Mouse (Mus musculus) MEL (cell line): ENCODE measurements around the gene Fam102a. TPM values are rescaled to one million over a fixed set of nuclear protein-coding genes. Genes with fewer than 3 reads are reported as not detected.

Source experiments
- DNase-seq: peaks from one replicate; pipeline ENCODE4 v3.0.0; 2011; ENCODE audit warnings: low read depth, low spot score
- H3K27ac ChIP-seq: 2 replicates; pipeline ENCODE4 v1.5.1; 2012; ENCODE audit warnings: low read depth, mild to moderate bottlenecking, control low read depth, low read length, moderate library complexity; ENCODE audit not compliant: control insufficient read depth
- H3K27me3 ChIP-seq, 2 experiments: fragments of 150-350 bp in 1 of 2; sonication (generic) in 1 of 2; 2 replicates each; pipeline ENCODE4 v1.6.1; 2012; ENCODE audit warnings: low read length in 2 of 2, mild to moderate bottlenecking in 2 of 2, improper control_type of control experiment in 1 of 2, moderate library complexity in 1 of 2; ENCODE audit not compliant: insufficient read depth in 2 of 2, control insufficient read depth in 1 of 2
- H3K36me3 ChIP-seq, 2 experiments: 2 replicates each; pipeline ENCODE4 v1.6.1; 2012 to 2014; ENCODE audit warnings: low read length in 2 of 2, improper control_type of control experiment in 1 of 2, inconsistent platforms in 1 of 2, mild to moderate bottlenecking in 1 of 2; ENCODE audit not compliant: insufficient read depth in 2 of 2, control insufficient read depth in 1 of 2
- H3K4me1 ChIP-seq, 2 experiments: fragments of 150-350 bp in 1 of 2; sonication (generic) in 1 of 2; 2 replicates each; pipeline ENCODE4 v1.6.1; 2012; ENCODE audit warnings: low read length in 2 of 2, improper control_type of control experiment in 1 of 2, mild to moderate bottlenecking in 1 of 2; ENCODE audit not compliant: insufficient read depth in 2 of 2, control insufficient read depth in 1 of 2
- H3K4me3 ChIP-seq, 2 experiments: fragments of 150-350 bp in 1 of 2; sonication (generic) in 1 of 2; 2 replicates each; pipeline ENCODE4 v1.5.1; 2012; ENCODE audit warnings: low read depth in 2 of 2, low read length in 2 of 2, mild to moderate bottlenecking in 2 of 2, moderate library complexity in 2 of 2, control low read depth in 1 of 2, improper control_type of control experiment in 1 of 2; ENCODE audit not compliant: control insufficient read depth in 1 of 2, insufficient read depth in 1 of 2
- H3K79me2 ChIP-seq: 2 replicates; pipeline ENCODE4 v1.6.1; 2012; ENCODE audit warnings: mild to moderate bottlenecking, low read length, moderate library complexity; ENCODE audit not compliant: control insufficient read depth, poor library complexity, insufficient read depth
- H3K9ac ChIP-seq: 2 replicates; pipeline ENCODE4 v1.6.1; 2012; ENCODE audit warnings: low read depth, mild to moderate bottlenecking, control low read depth, low read length, moderate library complexity; ENCODE audit not compliant: control insufficient read depth, poor library complexity, severe bottlenecking
- H3K9me3 ChIP-seq: fragments of 150-350 bp; sonication (generic); replicated peaks from 2 replicates; pipeline ENCODE4 v1.6.1; 2012; ENCODE audit warnings: mild to moderate bottlenecking, low read length, improper control_type of control experiment, moderate library complexity; ENCODE audit not compliant: insufficient read depth
- BHLHE40 ChIP-seq: IDR thresholded peaks from 2 replicates; pipeline ENCODE4 v1.6.1; 2012; ENCODE audit warnings: low read depth, mild to moderate bottlenecking, inconsistent platforms, low read length, improper control_type of control experiment, borderline replicate concordance
- CHD2 ChIP-seq: IDR thresholded peaks from 2 replicates; pipeline ENCODE4 v1.6.1; 2011; ENCODE audit warnings: low read length, improper control_type of control experiment
- CTCF ChIP-seq, 3 experiments: IDR thresholded peaks in 2 of 3; conservative IDR thresholded peaks in 1 of 3; 2 replicates each; pipeline ENCODE4 v1.5.1; 2011 to 2012; ENCODE audit warnings: low read length in 3 of 3, low read depth in 2 of 3, mild to moderate bottlenecking in 2 of 3, improper control_type of control experiment in 1 of 3, inconsistent platforms in 1 of 3, mixed read lengths in 1 of 3, moderate library complexity in 1 of 3; ENCODE audit not compliant: control insufficient read depth in 1 of 3, insufficient read depth in 1 of 3, poor library complexity in 1 of 3, severe bottlenecking in 1 of 3
- GABPA ChIP-seq: IDR thresholded peaks from 2 replicates; pipeline ENCODE4 v1.6.1; 2012; ENCODE audit warnings: low read depth, mild to moderate bottlenecking, inconsistent platforms, low read length, improper control_type of control experiment, moderate library complexity
- GATA1 ChIP-seq: IDR thresholded peaks from 2 replicates; pipeline ENCODE4 v1.6.1; 2011; ENCODE audit warnings: low read depth, low read length, improper control_type of control experiment
- HCFC1 ChIP-seq: IDR thresholded peaks from 2 replicates; pipeline ENCODE4 v1.6.1; 2012; ENCODE audit warnings: low read depth, mild to moderate bottlenecking, inconsistent platforms, low read length, improper control_type of control experiment, moderate library complexity
- JUND ChIP-seq: IDR thresholded peaks from 2 replicates; pipeline ENCODE4 v1.6.1; 2011; ENCODE audit warnings: low read depth, mild to moderate bottlenecking, improper control_type of control experiment, low read length
- KAT2A ChIP-seq: conservative IDR thresholded peaks from 2 replicates; pipeline ENCODE4 v1.6.1; 2012; ENCODE audit warnings: low read depth, low read length, improper control_type of control experiment, inconsistent platforms
- MAX ChIP-seq: IDR thresholded peaks from 2 replicates; pipeline ENCODE4 v1.6.1; 2011; ENCODE audit warnings: low read length, improper control_type of control experiment
- MAZ ChIP-seq: IDR thresholded peaks from 2 replicates; pipeline ENCODE4 v1.6.1; 2012; ENCODE audit warnings: low read depth, mild to moderate bottlenecking, inconsistent platforms, low read length, improper control_type of control experiment
- MEF2A ChIP-seq: IDR thresholded peaks from 2 replicates; pipeline ENCODE4 v1.6.1; 2014; ENCODE audit warnings: low read depth, mild to moderate bottlenecking, inconsistent platforms, low read length, improper control_type of control experiment; ENCODE audit not compliant: poor library complexity, insufficient replicate concordance, severe bottlenecking; ENCODE audit errors: extremely low read depth
- MYC ChIP-seq: IDR thresholded peaks from 2 replicates; pipeline ENCODE4 v1.6.1; 2011; ENCODE audit warnings: low read depth, mild to moderate bottlenecking, low read length, improper control_type of control experiment, moderate library complexity
- NELFE ChIP-seq: IDR thresholded peaks from 2 replicates; pipeline ENCODE4 v1.6.1; 2011; ENCODE audit warnings: low read depth, low read length, improper control_type of control experiment
- NRF1 ChIP-seq: IDR thresholded peaks from 2 replicates; pipeline ENCODE4 v1.6.1; 2014; ENCODE audit warnings: low read depth, mild to moderate bottlenecking, inconsistent platforms, low read length, improper control_type of control experiment, moderate library complexity; ENCODE audit not compliant: poor library complexity, insufficient read depth, severe bottlenecking
- POLR2A ChIP-seq, 2 experiments: IDR thresholded peaks; 2 replicates each; pipeline ENCODE4 v1.6.1; 2011 to 2012; ENCODE audit warnings: low read length in 2 of 2, mild to moderate bottlenecking in 2 of 2, control low read depth in 1 of 2, improper control_type of control experiment in 1 of 2, low read depth in 1 of 2, moderate library complexity in 1 of 2; ENCODE audit not compliant: control insufficient read depth in 1 of 2, insufficient read depth in 1 of 2, poor library complexity in 1 of 2
- POLR2AphosphoS2 ChIP-seq: IDR thresholded peaks from 2 replicates; pipeline ENCODE4 v1.6.1; 2011; ENCODE audit warnings: low read length, improper control_type of control experiment
- SMC3 ChIP-seq: IDR thresholded peaks from 2 replicates; pipeline ENCODE4 v1.6.1; 2011; ENCODE audit warnings: low read depth, low read length, improper control_type of control experiment
- TAL1 ChIP-seq: IDR thresholded peaks from 2 replicates; pipeline ENCODE4 v1.6.1; 2012; ENCODE audit warnings: mild to moderate bottlenecking, inconsistent platforms, low read length, moderate library complexity, mixed read lengths
- TCF12 ChIP-seq: IDR thresholded peaks from 2 replicates; pipeline ENCODE4 v1.6.1; 2014; ENCODE audit warnings: low read depth, mild to moderate bottlenecking, inconsistent platforms, low read length, improper control_type of control experiment, moderate library complexity
- UBTF ChIP-seq: IDR thresholded peaks from 2 replicates; pipeline ENCODE4 v1.6.1; 2012; ENCODE audit warnings: low read depth, mild to moderate bottlenecking, inconsistent platforms, low read length, improper control_type of control experiment, moderate library complexity, borderline replicate concordance; ENCODE audit not compliant: insufficient read depth
- USF2 ChIP-seq, 2 experiments: IDR thresholded peaks; 2 replicates each; pipeline ENCODE4 v1.6.1; 2011 to 2012; ENCODE audit warnings: improper control_type of control experiment in 2 of 2, low read length in 2 of 2, borderline replicate concordance in 1 of 2, inconsistent platforms in 1 of 2, low read depth in 1 of 2, mild to moderate bottlenecking in 1 of 2; ENCODE audit not compliant: insufficient read depth in 1 of 2
- ZC3H11A ChIP-seq: IDR thresholded peaks from 2 replicates; pipeline ENCODE4 v1.6.1; 2012; ENCODE audit warnings: low read depth, mild to moderate bottlenecking, inconsistent platforms, low read length, improper control_type of control experiment
- ZNF384 ChIP-seq: IDR thresholded peaks from 2 replicates; pipeline ENCODE4 v1.6.1; 2012; ENCODE audit warnings: low read depth, mild to moderate bottlenecking, inconsistent platforms, low read length, improper control_type of control experiment
- polyA plus RNA-seq, 2 experiments: library from polyadenylated mRNA; stranded (reverse) in 1 of 2; unstranded in 1 of 2; fragments of >175 nt in 1 of 2; fragments of >200 nt in 1 of 2; gene quantifications; 2 replicates each; pipeline versions ENCODE4 v1.2.1 to v1.2.4; 2012; ENCODE audit warnings: low replicate concordance in 2 of 2, low read depth in 1 of 2; ENCODE audit not compliant: insufficient read length in 2 of 2, insufficient read depth in 1 of 2, missing spikeins in 1 of 2
- total RNA-seq: library from RNA; depleted of rRNA; stranded (reverse); fragments of 300-350 nt; gene quantifications from 2 replicates; pipeline ENCODE4 v1.2.3, GENCODE M21; 2012

Gene Fam102a
- total and polyA plus RNA-seq, 3 experiments, result 1.8 to 2.4 TPM; not detected in 1

DNA sequence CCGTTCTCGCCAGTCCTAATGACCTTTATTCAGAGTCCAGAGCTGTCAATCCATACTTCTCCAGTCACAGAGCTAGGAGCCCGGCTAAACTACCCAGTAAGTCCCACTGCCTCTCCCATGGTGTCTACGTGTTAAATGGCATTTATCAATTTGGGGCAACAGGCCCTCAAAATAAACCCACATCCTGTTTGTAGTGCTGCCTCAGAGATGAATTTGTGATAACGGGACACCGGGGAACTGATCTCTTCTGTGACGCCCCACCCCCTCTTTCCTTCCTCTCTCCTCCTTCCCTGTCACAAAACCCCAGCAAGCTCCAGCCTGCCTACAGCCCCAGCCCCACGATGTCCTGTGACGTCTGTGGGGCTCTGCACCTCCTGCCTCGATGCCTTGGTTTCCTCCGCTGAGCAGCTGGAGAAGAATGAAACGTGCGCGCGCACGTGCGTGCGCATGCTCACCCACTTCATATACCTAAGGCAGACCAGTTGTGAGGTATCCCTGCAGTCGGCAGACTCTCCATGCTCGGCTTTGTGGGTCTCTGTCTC lies 39.9 kb upstream of the Fam102a start (continued):
- TF ChIP-seq TCF12 (peak; percentile 94), MEF2A (peak; percentile 64; the same call in 1 of the 2 replicates)

DNA sequence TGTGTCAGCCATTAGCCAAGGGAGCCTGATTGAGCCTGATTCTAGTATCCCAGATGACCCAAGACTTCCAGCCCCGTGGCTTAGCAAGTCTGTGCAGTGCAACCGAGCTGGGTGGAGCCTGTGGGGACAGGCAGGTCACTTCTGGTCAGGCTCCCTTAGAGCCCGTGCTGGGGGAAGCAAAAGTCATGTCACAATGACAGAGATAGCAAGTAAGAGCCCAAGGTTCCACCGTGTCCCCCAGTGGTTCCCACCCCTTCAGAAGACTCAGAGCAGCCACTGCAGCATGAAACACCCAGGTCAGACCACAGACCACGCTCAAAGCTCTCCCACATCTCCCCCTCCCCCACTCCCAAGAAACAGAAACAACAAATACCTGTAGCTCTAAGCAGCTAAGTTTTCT lies 38.9 kb upstream of the Fam102a start:
- peaks cover 17 to 33% of the 10 kb centered on the region in 2 experiments for H3K4me1 ChIP-seq
- peaks cover 0 to 19% of the 10 kb centered on the region in 2 experiments; a peak in 2 of 4 replicates for H3K36me3 ChIP-seq
- H3K9ac ChIP-seq, result peak overlapping the region; percentile 70
- H3K4me3 ChIP-seq, result peak overlapping the region; percentile 49 to 61
- peak overlapping the region; percentile 97 for H3K27ac ChIP-seq
- TF ChIP-seq TAL1, result no peak
- no peak for TF ChIP-seq BHLHE40
- TF ChIP-seq TCF12, result no peak
- TF ChIP-seq ZNF384, result no peak
- no peak for TF ChIP-seq HCFC1
- TF ChIP-seq GABPA, result no peak
- no peak for TF ChIP-seq POLR2A (IDR thresholded peaks at IDR 0.05; ENCODE audit: control insufficient read depth in 1 of 2, insufficient read depth in 1 of 2, low read depth in 1 of 2, low read length in 2 of 2, poor library complexity in 1 of 2)
- TF ChIP-seq NELFE, result no peak
- TF ChIP-seq POLR2AphosphoS2, result no peak
- no peaks in the 10 kb centered on the region; the same call in 1 of the 2 replicates for H3K79me2 ChIP-seq
- no peaks in the 10 kb centered on the region for H3K9me3 ChIP-seq
- DNase-seq, result peak; percentile 49
- H3K27me3 ChIP-seq, result no peaks in the 10 kb centered on the region

DNA sequence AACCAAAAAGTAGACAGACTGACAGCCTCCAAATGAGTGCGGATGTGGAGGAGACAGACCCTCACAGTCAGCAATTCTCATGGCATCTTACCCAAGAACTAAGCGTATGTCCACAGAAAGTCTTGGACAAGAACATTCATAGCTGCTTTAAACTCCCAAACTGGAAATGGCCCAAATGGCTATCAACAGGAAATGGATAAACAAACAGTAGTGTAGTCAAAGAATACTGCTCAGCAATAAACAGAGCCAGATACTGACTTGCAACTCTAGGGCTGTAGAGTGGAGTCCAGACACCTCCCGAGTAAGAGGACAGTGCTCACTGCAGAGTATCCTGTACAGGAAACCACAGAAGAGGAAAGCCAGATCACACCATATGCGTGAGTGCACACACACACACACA lies 35.8 kb upstream of the Fam102a start:
- DNase-seq, result no peak
- no peak overlapping the region for H3K4me3 ChIP-seq
- no peaks in the 10 kb centered on the region for H3K9me3 ChIP-seq
- H3K36me3 ChIP-seq, result peaks cover 0 to 19% of the 10 kb centered on the region in 2 experiments; a peak in 2 of 4 replicates
- H3K4me1 ChIP-seq, result peaks cover 9 to 36% of the 10 kb centered on the region in 2 experiments
- no peaks in the 10 kb centered on the region for H3K27me3 ChIP-seq
- TF ChIP-seq GATA1, result no peak
- no peak for TF ChIP-seq ZNF384
- no peak for TF ChIP-seq CHD2
- TF ChIP-seq ZC3H11A, result no peak
- H3K9ac ChIP-seq, result no peak overlapping the region
- no peak overlapping the region for H3K27ac ChIP-seq
- no peaks in the 10 kb centered on the region; the same call in 1 of the 2 replicates for H3K79me2 ChIP-seq

DNA sequence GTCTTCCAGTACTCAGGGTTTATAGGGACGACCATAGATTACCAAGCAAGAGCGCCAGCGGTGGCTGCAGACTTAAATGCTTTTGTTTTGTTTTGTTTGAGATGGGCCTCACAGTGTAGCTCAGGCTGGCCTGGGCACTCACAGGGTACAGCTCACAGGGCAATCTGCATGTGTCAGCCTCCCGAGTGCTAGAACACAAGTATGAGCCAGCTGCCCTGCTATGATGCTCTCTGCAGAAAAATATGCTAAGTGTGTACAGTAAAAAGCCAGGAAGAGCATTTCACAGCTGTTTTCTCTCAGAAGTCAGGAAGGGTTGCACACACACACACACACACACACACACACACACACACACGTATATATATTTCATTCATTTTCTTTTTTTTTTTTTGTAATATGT lies 34.7 kb upstream of the Fam102a start:
- no peak overlapping the region for H3K27ac ChIP-seq
- no peaks in the 10 kb centered on the region for H3K27me3 ChIP-seq
- peaks cover 0 to 14% of the 10 kb centered on the region in 2 experiments; a peak in 2 of 4 replicates for H3K36me3 ChIP-seq
- H3K4me3 ChIP-seq, result no peak overlapping the region
- H3K4me1 ChIP-seq, result peaks cover 7 to 29% of the 10 kb centered on the region in 2 experiments
- no peak for DNase-seq
- TF ChIP-seq KAT2A, result no peak
- TF ChIP-seq JUND, result no peak
- no peak for TF ChIP-seq SMC3
- no peak for TF ChIP-seq USF2 (IDR thresholded peaks at IDR 0.05; ENCODE audit: borderline replicate concordance in 1 of 2, insufficient read depth in 1 of 2, low read depth in 1 of 2, low read length in 2 of 2)
- no peak for TF ChIP-seq BHLHE40
- no peak for TF ChIP-seq CTCF (IDR thresholded peaks at IDR 0.05 in 2 of 3, conservative IDR thresholded peaks at IDR 0.05 in 1 of 3; ENCODE audit: control insufficient read depth in 1 of 3, insufficient read depth in 1 of 3, low read depth in 2 of 3, low read length in 3 of 3, poor library complexity in 1 of 3, severe bottlenecking in 1 of 3)
- TF ChIP-seq GATA1, result no peak
- TF ChIP-seq MAX, result no peak
- TF ChIP-seq MYC, result no peak
- no peak for TF ChIP-seq MAZ
- TF ChIP-seq NRF1, result no peak
- TF ChIP-seq UBTF, result no peak
- no peak for TF ChIP-seq ZNF384
- TF ChIP-seq, all 39 proteins: peak for 0
- no peaks in the 10 kb centered on the region; the same call in 1 of the 2 replicates for H3K79me2 ChIP-seq
- no peak overlapping the region for H3K9ac ChIP-seq
- no peaks in the 10 kb centered on the region for H3K9me3 ChIP-seq
